Mouse (Mus musculus): ENCODE results near the gene Rad51b.

DNA sequence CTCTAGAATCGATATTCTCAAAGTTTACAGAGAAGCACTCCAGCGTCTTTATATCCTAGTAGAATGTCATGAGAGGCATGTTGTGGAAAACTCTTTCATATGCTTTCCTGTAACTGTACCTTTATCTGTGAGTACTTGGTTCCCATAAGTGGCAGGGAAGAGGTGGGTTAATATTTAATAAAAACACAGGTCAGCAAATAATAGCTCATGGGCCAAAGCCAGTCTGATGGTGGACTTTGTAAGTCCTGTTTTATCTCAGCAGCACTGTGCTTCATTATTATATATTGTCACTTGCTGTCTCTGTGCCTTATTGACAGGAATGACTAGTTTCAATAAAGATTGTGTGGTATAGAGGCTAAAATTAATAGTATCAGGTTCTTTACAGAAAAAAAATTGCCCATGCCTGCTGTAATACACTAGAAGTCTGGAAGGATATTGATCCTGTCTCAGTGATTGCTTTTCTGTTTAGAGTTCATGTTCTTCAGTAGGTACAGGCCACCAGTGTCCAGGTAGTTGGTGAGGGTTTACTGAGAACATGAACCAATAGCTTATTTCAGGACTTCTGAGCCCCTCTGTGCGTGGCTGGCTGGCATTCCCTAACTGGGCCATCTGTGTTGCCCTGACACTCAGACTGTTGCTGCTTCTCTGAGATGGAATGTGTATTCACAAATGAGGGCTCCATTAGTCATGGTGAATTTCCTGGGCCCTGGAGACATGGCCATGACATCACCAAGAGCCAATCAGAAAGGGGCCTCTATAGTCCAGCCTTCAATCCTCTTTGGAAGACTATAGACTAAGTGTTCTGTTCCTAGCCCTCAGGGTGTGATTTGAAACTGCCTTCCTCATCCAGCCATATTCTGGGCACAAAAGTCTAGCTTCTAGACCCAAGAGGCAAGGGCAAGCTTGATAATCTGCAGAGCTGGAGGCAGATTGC is 206.8 kb downstream of the Rad51b start:
- TF ChIP-seq POLR2A (IDR thresholded peaks at IDR 0.05; ENCODE audit: insufficient read depth, low read depth, low read length), result no peak
- no peak for TF ChIP-seq EP300 (IDR thresholded peaks at IDR 0.05; ENCODE audit: insufficient read depth, low read depth, low read length)
- no peak for TF ChIP-seq CTCF (IDR thresholded peaks at IDR 0.05)

Measured in heart, adult 2 months (tissue).